Mouse (Mus musculus): ENCODE data around the gene Itga4. TPM values are rescaled to one million over a fixed set of nuclear protein-coding genes. Genes with fewer than 3 reads are reported as not detected.

The Itga4 gene
- polyA plus RNA-seq, 1 experiment = 1.6 TPM

DNA sequence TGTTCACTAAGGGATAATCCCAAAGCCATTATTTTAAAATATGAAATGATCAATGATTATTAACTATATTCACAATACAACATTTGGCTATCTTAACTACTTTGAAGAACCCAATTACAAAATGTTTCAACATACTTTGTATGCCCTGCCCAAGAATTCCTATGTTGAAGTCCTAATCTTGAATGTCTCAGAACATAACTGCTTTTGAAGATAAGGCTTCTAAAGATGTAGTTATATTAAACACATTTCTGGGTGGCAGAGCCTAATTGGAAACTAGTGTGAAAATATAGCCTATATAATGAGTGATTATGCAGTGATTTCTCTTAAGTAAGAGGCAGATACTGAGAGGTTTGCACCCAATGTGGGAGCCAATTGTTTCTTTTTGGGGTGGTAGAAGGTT lies 79.4 kb downstream of the Itga4 start:
- Histone ChIP-seq H3K36me3 (replicated peaks; ENCODE audit: low read length) (peaks cover 8% of the 10 kb centered on the region), H3K9me3 (no peaks in the 10 kb centered on the region), H3K27me3 (replicated peaks) (no peaks in the 10 kb centered on the region), H3K4me1 (no peaks in the 10 kb centered on the region), H3K4me3 (replicated peaks) (no peak overlapping the region)
- TF ChIP-seq GATA1 (IDR thresholded peaks at IDR 0.05; ENCODE audit: borderline replicate concordance, low read length) (no peak), FLI1 (IDR thresholded peaks at IDR 0.05; ENCODE audit: low read length) (no peak)

DNA sequence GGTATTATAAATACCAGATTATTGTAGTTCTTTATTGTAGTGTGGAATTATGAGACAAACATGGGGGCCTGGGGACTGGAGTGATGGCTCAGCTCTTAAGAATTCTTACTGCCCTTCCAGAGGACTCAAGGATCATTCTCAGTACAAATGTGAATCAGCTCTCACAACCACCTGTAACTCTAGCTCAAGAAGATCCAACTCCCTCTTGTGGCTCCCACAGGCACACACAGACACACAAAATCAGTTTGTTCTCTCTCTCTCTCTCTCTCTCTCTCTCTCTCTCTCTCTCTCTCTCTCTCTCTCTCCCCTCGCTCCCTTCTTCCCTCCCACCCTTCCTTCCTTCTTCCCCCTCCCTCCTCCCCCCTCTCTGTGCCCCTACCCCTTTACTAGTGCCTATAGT lies 80.9 kb downstream of the Itga4 start:
- H3K36me3 ChIP-seq (replicated peaks; ENCODE audit: low read length) = peaks cover 8% of the 10 kb centered on the region
- no peaks in the 10 kb centered on the region for H3K27me3 ChIP-seq (replicated peaks)
- no peaks in the 10 kb centered on the region for H3K4me1 ChIP-seq
- H3K4me3 ChIP-seq (replicated peaks) = no peak overlapping the region
- no peak for TF ChIP-seq FLI1 (IDR thresholded peaks at IDR 0.05; ENCODE audit: low read length)
- no peak for TF ChIP-seq GATA1 (IDR thresholded peaks at IDR 0.05; ENCODE audit: borderline replicate concordance, low read length)
- H3K9me3 ChIP-seq = no peaks in the 10 kb centered on the region

DNA sequence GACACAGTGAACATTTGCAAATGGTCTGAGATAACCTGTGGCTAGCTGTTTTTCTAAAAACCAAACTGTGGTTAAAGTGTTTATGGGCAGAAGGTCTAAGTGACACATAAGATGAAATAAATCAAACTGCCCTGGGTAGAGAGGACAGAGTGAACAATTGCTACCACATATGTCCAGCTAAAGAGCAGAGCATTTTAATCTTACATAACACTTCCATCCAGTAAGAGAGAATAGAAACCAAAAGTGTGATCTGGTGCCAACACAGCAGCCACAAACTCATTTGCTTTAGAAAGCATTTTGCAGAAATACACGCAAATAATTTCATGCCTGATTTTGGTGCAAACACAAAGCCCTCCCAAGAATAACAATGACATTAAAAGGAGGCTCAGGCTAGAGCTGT lies 83.8 kb downstream of the Itga4 start:
- no peaks in the 10 kb centered on the region for H3K36me3 ChIP-seq (replicated peaks; ENCODE audit: low read length)
- no peaks in the 10 kb centered on the region for H3K27me3 ChIP-seq (replicated peaks)
- no peaks in the 10 kb centered on the region for H3K9me3 ChIP-seq
- TF ChIP-seq GATA1 (IDR thresholded peaks at IDR 0.05; ENCODE audit: borderline replicate concordance, low read length) = no peak
- TF ChIP-seq FLI1 (IDR thresholded peaks at IDR 0.05; ENCODE audit: low read length) = no peak
- H3K4me1 ChIP-seq = no peaks in the 10 kb centered on the region
- no peak overlapping the region for H3K4me3 ChIP-seq (replicated peaks)

DNA sequence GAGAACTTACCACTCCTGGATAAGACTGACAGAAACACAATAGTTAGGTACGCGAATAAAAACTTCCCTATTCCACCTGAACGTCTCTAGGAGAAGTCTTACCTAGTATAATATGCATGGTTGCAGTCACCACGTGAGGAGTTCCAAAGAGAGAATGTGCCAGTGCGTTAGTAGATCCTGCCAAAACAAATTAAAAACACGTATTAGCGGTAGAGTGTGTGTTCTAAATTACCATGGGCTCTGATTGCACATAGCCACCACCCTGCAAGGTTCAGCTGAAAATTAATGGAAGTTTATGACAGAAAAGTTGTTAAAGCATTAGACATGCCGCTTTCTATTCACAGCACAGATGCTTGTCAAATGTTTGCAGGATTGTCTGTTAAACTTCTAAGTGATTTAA lies 87.9 kb downstream of the Itga4 start:
- no peaks in the 10 kb centered on the region for H3K27me3 ChIP-seq (replicated peaks)
- H3K4me3 ChIP-seq (replicated peaks) = no peak overlapping the region
- no peaks in the 10 kb centered on the region for H3K9me3 ChIP-seq
- TF ChIP-seq FLI1 (IDR thresholded peaks at IDR 0.05; ENCODE audit: low read length) (no peak), GATA1 (IDR thresholded peaks at IDR 0.05; ENCODE audit: borderline replicate concordance, low read length) (no peak)
- H3K4me1 ChIP-seq = no peaks in the 10 kb centered on the region
- H3K36me3 ChIP-seq (replicated peaks; ENCODE audit: low read length) = no peaks in the 10 kb centered on the region

DNA sequence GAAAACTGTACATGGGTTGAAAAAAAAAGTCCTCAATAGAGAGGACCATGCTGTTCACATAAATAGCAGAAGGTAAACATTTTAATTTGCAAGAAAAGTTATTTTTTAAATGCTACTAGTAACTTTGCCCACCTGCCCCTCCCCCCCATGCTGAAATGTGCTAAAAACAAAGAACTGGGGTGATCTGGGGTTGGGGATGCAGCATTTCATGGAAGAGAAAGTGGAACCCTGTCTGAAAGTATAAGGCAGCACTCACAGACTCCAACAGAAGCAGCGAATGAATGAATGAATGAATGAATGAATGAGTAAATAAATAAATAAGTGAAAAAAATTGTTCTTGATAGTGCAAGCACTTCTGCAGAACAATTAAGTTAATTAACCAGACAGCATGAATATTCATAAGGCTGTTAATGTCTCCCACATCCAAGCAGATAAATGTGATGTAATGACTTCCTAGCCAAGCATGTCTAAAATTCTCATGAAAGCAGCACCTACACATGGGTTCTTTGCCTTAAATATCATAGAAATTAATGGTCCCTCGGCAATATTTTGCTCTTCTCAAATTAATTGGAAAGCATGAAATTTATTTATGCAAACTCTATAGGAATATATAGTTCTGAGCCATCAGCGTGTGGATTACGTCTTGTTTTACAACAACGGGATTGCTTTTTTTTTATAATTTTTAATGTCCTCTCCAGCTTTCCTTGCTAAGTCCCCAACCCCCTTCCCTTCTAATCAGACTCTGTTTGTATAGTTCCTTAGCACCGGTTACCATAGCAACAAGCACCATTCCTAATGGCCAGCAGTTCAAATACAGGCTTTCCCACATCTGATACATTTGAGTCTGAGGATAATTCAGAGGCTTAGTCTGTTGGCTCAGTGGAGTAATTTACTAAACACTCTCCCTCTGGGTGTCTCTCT lies 96.2 kb downstream of the Itga4 start:
- no peaks in the 10 kb centered on the region for H3K27me3 ChIP-seq (replicated peaks)
- no peak overlapping the region for H3K4me3 ChIP-seq (replicated peaks)
- TF ChIP-seq FLI1 (IDR thresholded peaks at IDR 0.05; ENCODE audit: low read length) = no peak
- TF ChIP-seq GATA1 (IDR thresholded peaks at IDR 0.05; ENCODE audit: borderline replicate concordance, low read length) = no peak
- no peaks in the 10 kb centered on the region for H3K9me3 ChIP-seq
- H3K4me1 ChIP-seq = no peaks in the 10 kb centered on the region
- H3K36me3 ChIP-seq (replicated peaks; ENCODE audit: low read length) = no peaks in the 10 kb centered on the region

DNA sequence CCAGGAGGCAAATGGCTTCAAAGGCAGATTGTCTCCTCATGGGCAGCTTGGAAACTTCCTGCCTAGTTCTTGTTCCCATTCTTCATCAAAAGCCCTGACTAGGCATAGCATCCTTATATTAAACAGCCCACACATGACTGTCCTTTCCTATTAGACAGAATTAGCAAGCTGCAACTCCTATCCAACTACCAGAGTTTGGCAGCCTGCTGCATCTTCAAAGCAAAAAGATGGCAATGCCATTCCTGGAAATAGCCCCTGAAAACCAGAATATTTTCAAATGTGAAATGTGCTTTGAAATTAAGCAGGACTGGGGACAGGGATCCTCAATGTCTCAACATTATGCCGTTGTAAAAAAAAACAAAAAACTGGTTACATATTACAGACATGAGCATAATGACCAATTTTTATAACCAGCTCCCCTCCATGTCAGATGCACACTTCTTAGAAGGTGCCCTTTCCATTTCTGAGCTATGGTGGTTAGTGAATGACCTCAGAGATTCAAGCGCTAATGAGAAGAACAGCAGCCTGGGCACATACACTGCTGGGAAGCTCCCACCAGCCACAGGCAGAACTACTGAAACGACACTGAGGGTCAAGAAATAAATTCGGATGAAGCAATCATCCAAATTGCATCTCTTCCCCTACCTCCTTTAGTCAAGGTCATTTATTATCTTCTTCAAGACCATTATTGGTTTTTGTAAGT lies 97.0 kb downstream of the Itga4 start:
- no peaks in the 10 kb centered on the region for H3K9me3 ChIP-seq
- H3K27me3 ChIP-seq (replicated peaks) = no peaks in the 10 kb centered on the region
- no peak overlapping the region for H3K4me3 ChIP-seq (replicated peaks)
- TF ChIP-seq GATA1 (IDR thresholded peaks at IDR 0.05; ENCODE audit: borderline replicate concordance, low read length) = no peak
- no peak for TF ChIP-seq FLI1 (IDR thresholded peaks at IDR 0.05; ENCODE audit: low read length)
- H3K4me1 ChIP-seq = no peaks in the 10 kb centered on the region
- H3K36me3 ChIP-seq (replicated peaks; ENCODE audit: low read length) = no peaks in the 10 kb centered on the region

DNA sequence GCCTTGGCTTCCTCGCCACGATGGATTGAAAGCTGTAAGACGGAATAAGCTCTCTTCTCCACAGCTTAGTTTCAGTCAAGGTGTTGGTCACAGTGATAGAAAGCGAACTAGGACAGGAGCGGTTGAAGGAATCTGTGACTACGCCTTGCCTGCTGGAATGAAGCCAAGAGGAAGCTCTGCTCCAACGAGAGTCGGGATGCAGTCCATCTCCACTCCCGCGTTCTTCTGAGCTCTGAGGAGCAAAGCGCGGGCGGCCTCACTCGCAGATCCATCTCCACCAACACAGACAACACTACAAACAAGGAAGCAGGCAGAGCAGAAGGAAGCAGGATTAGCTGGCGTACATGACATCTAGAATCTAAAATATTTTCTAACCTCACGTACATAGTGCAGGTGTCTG lies 99.5 kb downstream of the Itga4 start:
- H3K36me3 ChIP-seq (replicated peaks; ENCODE audit: low read length) = no peaks in the 10 kb centered on the region
- no peaks in the 10 kb centered on the region for H3K4me1 ChIP-seq
- H3K9me3 ChIP-seq = no peaks in the 10 kb centered on the region
- no peak for TF ChIP-seq GATA1 (IDR thresholded peaks at IDR 0.05; ENCODE audit: borderline replicate concordance, low read length)
- TF ChIP-seq FLI1 (IDR thresholded peaks at IDR 0.05; ENCODE audit: low read length) = no peak
- no peak overlapping the region for H3K4me3 ChIP-seq (replicated peaks)
- H3K27me3 ChIP-seq (replicated peaks) = peaks cover under 1% of the 10 kb centered on the region

DNA sequence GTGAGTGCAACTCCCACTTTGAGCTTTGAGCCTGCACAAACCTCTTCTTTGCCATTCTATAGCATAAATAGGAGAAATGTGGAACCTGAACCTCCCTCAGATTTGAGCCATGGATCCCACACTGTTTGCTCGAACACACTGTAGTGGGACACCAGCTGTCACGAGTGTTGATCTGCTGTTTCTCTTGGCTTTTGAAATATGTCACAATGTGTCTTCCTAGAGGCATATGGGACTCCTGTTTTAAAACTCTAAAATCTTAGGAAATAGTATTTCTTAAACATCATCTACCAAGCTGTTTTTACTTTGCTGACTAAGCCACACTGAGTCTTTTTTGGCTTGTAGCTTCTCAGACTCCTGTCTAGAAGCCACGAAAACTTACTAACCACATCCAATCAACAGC lies 102.6 kb downstream of the Itga4 start:
- H3K4me1 ChIP-seq = peaks cover 3% of the 10 kb centered on the region; the same call in 1 of the 2 replicates
- no peaks in the 10 kb centered on the region for H3K9me3 ChIP-seq
- TF ChIP-seq FLI1 (IDR thresholded peaks at IDR 0.05; ENCODE audit: low read length) (no peak), GATA1 (IDR thresholded peaks at IDR 0.05; ENCODE audit: borderline replicate concordance, low read length) (no peak)
- H3K27me3 ChIP-seq (replicated peaks) = peaks cover 2% of the 10 kb centered on the region
- no peaks in the 10 kb centered on the region for H3K36me3 ChIP-seq (replicated peaks; ENCODE audit: low read length)
- no peak overlapping the region for H3K4me3 ChIP-seq (replicated peaks)

DNA sequence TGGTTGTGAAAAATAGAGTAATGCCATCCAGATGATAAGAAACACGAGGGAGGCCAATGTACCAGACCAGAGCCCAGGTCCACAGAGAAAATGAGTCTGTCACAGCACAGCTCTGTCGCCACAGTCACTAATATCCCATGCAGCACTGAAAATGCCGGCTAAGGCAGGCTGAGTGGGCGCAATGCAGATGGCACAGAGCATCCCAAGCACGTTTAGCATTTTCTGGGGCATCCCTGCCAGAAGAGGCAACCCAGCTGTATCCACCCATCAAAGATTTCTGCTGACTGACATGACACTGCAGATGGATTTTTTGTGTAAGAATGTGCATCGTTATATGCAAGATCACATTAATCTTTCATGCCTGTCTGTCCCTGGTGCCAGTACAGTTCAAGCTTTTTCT lies 106.8 kb downstream of the Itga4 start:
- no peaks in the 10 kb centered on the region for H3K9me3 ChIP-seq
- H3K27me3 ChIP-seq (replicated peaks) = peaks cover 2% of the 10 kb centered on the region
- TF ChIP-seq FLI1 (IDR thresholded peaks at IDR 0.05; ENCODE audit: low read length) = no peak
- no peak for TF ChIP-seq GATA1 (IDR thresholded peaks at IDR 0.05; ENCODE audit: borderline replicate concordance, low read length)
- H3K4me1 ChIP-seq = peaks cover 12% of the 10 kb centered on the region
- H3K4me3 ChIP-seq (replicated peaks) = no peak overlapping the region
- no peaks in the 10 kb centered on the region for H3K36me3 ChIP-seq (replicated peaks; ENCODE audit: low read length)

DNA sequence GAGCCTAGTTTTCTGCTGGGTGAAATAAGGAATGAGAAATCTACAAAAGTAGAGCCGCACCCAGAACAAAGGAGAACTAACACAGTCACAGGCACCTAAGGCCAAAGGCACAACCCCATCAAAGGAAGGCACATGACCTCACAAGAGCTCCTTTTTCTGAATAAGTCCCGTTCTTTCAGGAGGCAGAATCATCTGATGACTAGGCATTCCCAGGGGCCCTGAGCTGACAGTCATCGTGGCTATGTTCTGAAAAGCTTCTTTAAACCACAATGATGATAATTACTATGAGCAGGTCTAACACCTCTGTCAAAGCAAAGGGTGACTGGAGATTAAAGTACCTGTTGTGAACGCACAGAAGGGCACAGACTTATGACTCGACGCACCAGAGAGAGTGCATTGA lies 108.7 kb downstream of the Itga4 start:
- Histone ChIP-seq H3K4me1 (peaks cover 13% of the 10 kb centered on the region), H3K27me3 (replicated peaks) (peaks cover 2% of the 10 kb centered on the region), H3K36me3 (replicated peaks; ENCODE audit: low read length) (no peaks in the 10 kb centered on the region), H3K4me3 (replicated peaks) (no peak overlapping the region), H3K9me3 (no peaks in the 10 kb centered on the region)
- TF ChIP-seq GATA1 (IDR thresholded peaks at IDR 0.05; ENCODE audit: borderline replicate concordance, low read length) (no peak), FLI1 (IDR thresholded peaks at IDR 0.05; ENCODE audit: low read length) (no peak)
